ENCODE assay signal across 23 mouse cellular contexts in genomic region chr5:139432747-139433508, GRCm38 (mm10). TPM values are rescaled to one million over a fixed set of nuclear protein-coding genes. Genes with fewer than 3 reads are reported as not detected.
DNase-seq lines count a peak whose midpoint lies in the region; ATAC-seq lines count a peak whose summit lies in the region.
"Had no signal": no experiment of that assay in that cellular context is flagged by ENCODE, and none has a peak within 500 bp of the region (broad histone marks: within the 10 kb centered on the region; RNA-seq: fewer than 3 reads in every experiment).

No protein-coding gene starts in this region.

- H3K9ac ChIP-seq in embryonic facial prominence, embryonic 14.5 days (ENCODE audit: low read depth, low read length), result peak overlapping the region; percentile 34; the same call in 1 of the 2 replicates
- H3K9ac ChIP-seq in hindbrain, embryonic 13.5 days, result no peak overlapping the region
- H3K9ac ChIP-seq in hindbrain, embryonic 12.5 days, result no peak overlapping the region
- H3K9ac ChIP-seq in midbrain, embryonic 16.5 days (ENCODE audit: low read depth, low read length), result no peak overlapping the region
- H3K9ac ChIP-seq: heart, embryonic 15.5 days; intestine, embryonic 15.5 days; stomach, embryonic 15.5 days had no signal

- H3K4me2 ChIP-seq in embryonic facial prominence, embryonic 14.5 days (ENCODE audit: low read depth, low read length), result no peak overlapping the region
- no peak overlapping the region for H3K4me2 ChIP-seq in hindbrain, embryonic 13.5 days
- no peak overlapping the region for H3K4me2 ChIP-seq in hindbrain, embryonic 12.5 days (replicated peaks)
- H3K4me2 ChIP-seq in midbrain, embryonic 16.5 days (ENCODE audit: low read length), result no peak overlapping the region
- H3K4me2 ChIP-seq: heart, embryonic 15.5 days; intestine, embryonic 15.5 days; stomach, embryonic 15.5 days had no signal

- H3K27ac ChIP-seq in embryonic facial prominence, embryonic 14.5 days (replicated peaks; ENCODE audit: low read depth, low read length), result no peak overlapping the region
- H3K27ac ChIP-seq in embryonic facial prominence, embryonic 10.5 days (replicated peaks), result no peak overlapping the region
- H3K27ac ChIP-seq in hindbrain, embryonic 13.5 days, result peak overlapping the region; percentile 36
- H3K27ac ChIP-seq in hindbrain, embryonic 12.5 days, result no peak overlapping the region
- peak overlapping the region; percentile 2; the same call in 1 of the 2 replicates for H3K27ac ChIP-seq in midbrain, embryonic 16.5 days (ENCODE audit: low read length)
- H3K27ac ChIP-seq: heart, embryonic 15.5 days; intestine, embryonic 15.5 days; stomach, embryonic 15.5 days had no signal

- H3K4me1 ChIP-seq in embryonic facial prominence, embryonic 14.5 days (ENCODE audit: control insufficient read depth, insufficient read depth, low read length), result peaks cover 10% of the 10 kb centered on the region; the same call in 1 of the 2 replicates
- H3K4me1 ChIP-seq in embryonic facial prominence, embryonic 10.5 days, result peaks cover 47% of the 10 kb centered on the region
- peaks cover 68% of the 10 kb centered on the region for H3K4me1 ChIP-seq in hindbrain, embryonic 13.5 days (replicated peaks)
- H3K4me1 ChIP-seq in hindbrain, embryonic 12.5 days, result peaks cover 37% of the 10 kb centered on the region
- H3K4me1 ChIP-seq in midbrain, embryonic 16.5 days (ENCODE audit: control insufficient read depth, insufficient read depth, low read length), result peaks cover 44% of the 10 kb centered on the region

- H3K9me3 ChIP-seq in embryonic facial prominence, embryonic 14.5 days (ENCODE audit: control insufficient read depth, low read length), result no peaks in the 10 kb centered on the region
- no peaks in the 10 kb centered on the region for H3K9me3 ChIP-seq in embryonic facial prominence, embryonic 10.5 days
- H3K9me3 ChIP-seq in hindbrain, embryonic 13.5 days, result no peaks in the 10 kb centered on the region
- H3K9me3 ChIP-seq in hindbrain, embryonic 12.5 days (replicated peaks), result no peaks in the 10 kb centered on the region
- no peaks in the 10 kb centered on the region for H3K9me3 ChIP-seq in midbrain, embryonic 16.5 days (replicated peaks; ENCODE audit: control insufficient read depth, low read length, poor library complexity, severe bottlenecking)
- H3K9me3 ChIP-seq: heart, embryonic 15.5 days; intestine, embryonic 15.5 days; megakaryocyte, embryonic 14.5 days; stomach, embryonic 15.5 days had no signal

- H3K36me3 ChIP-seq in embryonic facial prominence, embryonic 14.5 days (ENCODE audit: control insufficient read depth, insufficient read depth, low read length), result no peaks in the 10 kb centered on the region
- peaks cover 11% of the 10 kb centered on the region for H3K36me3 ChIP-seq in embryonic facial prominence, embryonic 10.5 days (replicated peaks)
- no peaks in the 10 kb centered on the region for H3K36me3 ChIP-seq in hindbrain, embryonic 13.5 days
- H3K36me3 ChIP-seq in hindbrain, embryonic 12.5 days, result no peaks in the 10 kb centered on the region
- H3K36me3 ChIP-seq in midbrain, embryonic 16.5 days (ENCODE audit: control insufficient read depth, insufficient read depth, low read length), result no peaks in the 10 kb centered on the region
- H3K36me3 ChIP-seq: heart, embryonic 15.5 days; intestine, embryonic 15.5 days had no signal

- H3K4me3 ChIP-seq in embryonic facial prominence, embryonic 14.5 days (ENCODE audit: low read depth, low read length), result no peak overlapping the region
- no peak overlapping the region for H3K4me3 ChIP-seq in embryonic facial prominence, embryonic 10.5 days
- H3K4me3 ChIP-seq in hindbrain, embryonic 13.5 days, result no peak overlapping the region
- no peak overlapping the region for H3K4me3 ChIP-seq in hindbrain, embryonic 12.5 days
- H3K4me3 ChIP-seq in midbrain, embryonic 16.5 days (ENCODE audit: low read depth, low read length), result no peak overlapping the region
- H3K4me3 ChIP-seq: heart, embryonic 15.5 days; intestine, embryonic 15.5 days; megakaryocyte, embryonic 14.5 days; stomach, embryonic 15.5 days had no signal

- DNase-seq in embryonic facial prominence, embryonic 14.5 days (ENCODE audit: low spot score), result no peak
- no peak for DNase-seq in embryonic facial prominence, embryonic 10.5 days (ENCODE audit: low spot score)
- peak; percentile 46 for DNase-seq in lung, postnatal 10 days
- no peak for DNase-seq in lung, adult 18-20 months
- no peak for DNase-seq in cerebellum, postnatal 10 days
- DNase-seq: adrenal gland, postnatal 10 days; cerebellum, adult 11-12 months; cerebellum, postnatal 25 days; gastrocnemius, postnatal 14 days; kidney, adult 9 months; kidney, postnatal 36 days; liver; lung, postnatal 14 days; retina, postnatal 1 day; thymus, adult 18-20 months had no signal

- ATAC-seq in embryonic facial prominence, embryonic 14.5 days (ENCODE audit: low read depth), result no peak
- no peak for ATAC-seq in hindbrain, embryonic 13.5 days (ENCODE audit: low FRiP score)
- ATAC-seq in hindbrain, embryonic 12.5 days (ENCODE audit: low FRiP score), result no peak
- ATAC-seq in midbrain, embryonic 16.5 days, result no peak
- ATAC-seq: activated CD4-positive, CD25-positive, alpha-beta regulatory T cell, adult 4 months; intestine, embryonic 15.5 days had no signal

- H3K27me3 ChIP-seq in embryonic facial prominence, embryonic 14.5 days (replicated peaks; ENCODE audit: control insufficient read depth, insufficient read depth, low read length), result no peaks in the 10 kb centered on the region
- H3K27me3 ChIP-seq in embryonic facial prominence, embryonic 10.5 days (replicated peaks; ENCODE audit: low read depth, poor library complexity, severe bottlenecking), result no peaks in the 10 kb centered on the region
- H3K27me3 ChIP-seq in hindbrain, embryonic 13.5 days, result no peaks in the 10 kb centered on the region
- no peaks in the 10 kb centered on the region for H3K27me3 ChIP-seq in hindbrain, embryonic 12.5 days
- H3K27me3 ChIP-seq in midbrain, embryonic 16.5 days (ENCODE audit: control insufficient read depth, insufficient read depth, low read depth, low read length), result no peaks in the 10 kb centered on the region
- H3K27me3 ChIP-seq: intestine, embryonic 15.5 days; megakaryocyte, embryonic 14.5 days; stomach, embryonic 15.5 days had no signal

- WGBS in embryonic facial prominence, embryonic 14.5 days, result 61% methylated on average over 7 of the region's 7 CpGs
- 58% methylated on average over 7 of the region's 7 CpGs for WGBS in embryonic facial prominence, embryonic 10.5 days
- 78% methylated on average over 7 of the region's 7 CpGs for WGBS in hindbrain, embryonic 13.5 days
- 64% methylated on average over 7 of the region's 7 CpGs for WGBS in hindbrain, embryonic 12.5 days
- 51% methylated on average over 7 of the region's 7 CpGs for WGBS in midbrain, embryonic 16.5 days

RNA-seq across cellular contexts. Expression of gene Gper1, which starts 10.0 kb away (rescaled TPM):
- polyA plus RNA-seq in embryonic facial prominence, embryonic 14.5 days (2014; fragmentation: Nextera tagmentation; extraction: Ambion mirVana), result 5.1 and 6.7 TPM in 2 replicates
- polyA plus RNA-seq in embryonic facial prominence, embryonic 10.5 days (2016; fragmentation: Nextera tagmentation; extraction: Ambion mirVana), result 0.33 and 0.46 TPM in 2 replicates
- 7.6 and 7.9 TPM in 2 replicates for polyA plus RNA-seq in hindbrain, embryonic 13.5 days (2015; fragmentation: Nextera tagmentation; extraction: Ambion mirVana)
- polyA plus RNA-seq in hindbrain, embryonic 12.5 days (2016; fragmentation: Nextera tagmentation; extraction: Ambion mirVana), result 5.0 TPM in 2 replicates
- polyA plus RNA-seq in midbrain, embryonic 16.5 days (2015; fragmentation: Nextera tagmentation; extraction: Ambion mirVana), result 9.4 TPM in 2 replicates
- polyA plus RNA-seq: activated CD4-positive, CD25-positive, alpha-beta regulatory T cell, adult 4 months had no signal

RNA-seq across cellular contexts. Expression of gene 3110082I17Rik, which starts 27.4 kb away (rescaled TPM):
- 24.7 and 30.9 TPM in 2 replicates for polyA plus RNA-seq in embryonic facial prominence, embryonic 14.5 days (2014; fragmentation: Nextera tagmentation; extraction: Ambion mirVana)
- 58.2 and 58.5 TPM in 2 replicates for polyA plus RNA-seq in embryonic facial prominence, embryonic 10.5 days (2016; fragmentation: Nextera tagmentation; extraction: Ambion mirVana)
- polyA plus RNA-seq in hindbrain, embryonic 13.5 days (2015; fragmentation: Nextera tagmentation; extraction: Ambion mirVana), result 16.2 and 16.9 TPM in 2 replicates
- polyA plus RNA-seq in hindbrain, embryonic 12.5 days (2016; fragmentation: Nextera tagmentation; extraction: Ambion mirVana), result 22.9 and 26.3 TPM in 2 replicates
- 16.8 and 17.7 TPM in 2 replicates for polyA plus RNA-seq in midbrain, embryonic 16.5 days (2015; fragmentation: Nextera tagmentation; extraction: Ambion mirVana)

RNA-seq across cellular contexts. Expression of gene C130050O18Rik, which starts 27.8 kb away (rescaled TPM):
- 5.2 and 5.5 TPM in 2 replicates for polyA plus RNA-seq in embryonic facial prominence, embryonic 14.5 days (2014; fragmentation: Nextera tagmentation; extraction: Ambion mirVana)
- 0.16 and 0.26 TPM in 2 replicates for polyA plus RNA-seq in embryonic facial prominence, embryonic 10.5 days (2016; fragmentation: Nextera tagmentation; extraction: Ambion mirVana)
- 0.13 and 0.22 TPM in 2 replicates for polyA plus RNA-seq in hindbrain, embryonic 13.5 days (2015; fragmentation: Nextera tagmentation; extraction: Ambion mirVana)
- polyA plus RNA-seq in hindbrain, embryonic 12.5 days (2016; fragmentation: Nextera tagmentation; extraction: Ambion mirVana), result 0.45 and 0.90 TPM in 2 replicates
- polyA plus RNA-seq in midbrain, embryonic 16.5 days (2015; fragmentation: Nextera tagmentation; extraction: Ambion mirVana), result 0.14 and 0.39 TPM in 2 replicates
- polyA plus RNA-seq: activated CD4-positive, CD25-positive, alpha-beta regulatory T cell, adult 4 months had no signal

RNA-seq across cellular contexts. Expression of gene Zfand2a, which starts 51.4 kb away (rescaled TPM):
- 5.4 and 10.8 TPM in 2 replicates for polyA plus RNA-seq in embryonic facial prominence, embryonic 14.5 days (2014; fragmentation: Nextera tagmentation; extraction: Ambion mirVana)
- polyA plus RNA-seq in embryonic facial prominence, embryonic 10.5 days (2016; fragmentation: Nextera tagmentation; extraction: Ambion mirVana), result 10.2 and 12.5 TPM in 2 replicates
- polyA plus RNA-seq in hindbrain, embryonic 13.5 days (2015; fragmentation: Nextera tagmentation; extraction: Ambion mirVana), result 13.1 and 13.3 TPM in 2 replicates
- polyA plus RNA-seq in hindbrain, embryonic 12.5 days (2016; fragmentation: Nextera tagmentation; extraction: Ambion mirVana), result 12.0 and 14.6 TPM in 2 replicates
- 24.0 and 28.1 TPM in 2 replicates for polyA plus RNA-seq in midbrain, embryonic 16.5 days (2015; fragmentation: Nextera tagmentation; extraction: Ambion mirVana)

RNA-seq across cellular contexts. Expression of gene Gpr146, which starts 55.4 kb away (rescaled TPM):
- 2.0 and 2.8 TPM in 2 replicates for polyA plus RNA-seq in embryonic facial prominence, embryonic 14.5 days (2014; fragmentation: Nextera tagmentation; extraction: Ambion mirVana)
- polyA plus RNA-seq in embryonic facial prominence, embryonic 10.5 days (2016; fragmentation: Nextera tagmentation; extraction: Ambion mirVana), result 1.7 and 2.5 TPM in 2 replicates
- 1.6 and 2.4 TPM in 2 replicates for polyA plus RNA-seq in hindbrain, embryonic 13.5 days (2015; fragmentation: Nextera tagmentation; extraction: Ambion mirVana)
- polyA plus RNA-seq in hindbrain, embryonic 12.5 days (2016; fragmentation: Nextera tagmentation; extraction: Ambion mirVana), result 1.8 and 2.4 TPM in 2 replicates
- polyA plus RNA-seq in midbrain, embryonic 16.5 days (2015; fragmentation: Nextera tagmentation; extraction: Ambion mirVana), result 2.5 and 2.9 TPM in 2 replicates

Comparison
In these comparisons a context has a peak if more than half of its experiments do, and no peak if none do; other contexts are left out.
1. H3K27ac ChIP-seq: peak in hindbrain, embryonic 13.5 days (single experiment) and midbrain, embryonic 16.5 days (single experiment); none in embryonic facial prominence, embryonic 14.5 days (single experiment), embryonic facial prominence, embryonic 10.5 days (single experiment) and hindbrain, embryonic 12.5 days (single experiment).